Mouse (Mus musculus): ENCODE data around the gene Gm3448.

Gm3448 gene

DNA sequence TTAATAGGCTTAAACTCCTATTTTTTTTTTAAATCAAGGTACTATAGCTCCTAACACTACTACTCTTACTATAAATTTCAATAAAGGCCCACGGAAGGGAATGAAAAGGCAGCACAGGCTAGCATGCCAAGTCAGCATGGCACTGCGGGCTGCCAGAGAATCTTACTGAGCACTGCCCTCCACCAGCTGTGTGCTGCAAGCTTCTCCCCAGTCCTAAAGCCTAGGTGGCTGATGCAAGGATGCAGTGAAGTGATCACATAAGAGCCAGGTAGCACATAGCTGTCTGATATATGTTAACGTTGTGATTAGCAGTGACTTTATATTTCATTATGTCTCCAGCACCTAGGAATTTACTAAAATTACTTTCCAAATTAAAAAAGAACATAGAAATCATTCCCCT is 81.4 kb downstream of the Gm3448 start:
- no peak for DNase-seq (ENCODE audit: low spot score in 2 of 2)

- DNase-seq (ENCODE audit: low spot score in 2 of 2): no peak
Observed at GRCm38 (mm10) chr17:14958686-14959327, 82.5 kb downstream of the Gm3448 start.

- no peak for DNase-seq (ENCODE audit: low spot score in 2 of 2)
Observed at GRCm38 (mm10) chr17:14953452-14953851, 87.9 kb downstream of the Gm3448 start.

DNA sequence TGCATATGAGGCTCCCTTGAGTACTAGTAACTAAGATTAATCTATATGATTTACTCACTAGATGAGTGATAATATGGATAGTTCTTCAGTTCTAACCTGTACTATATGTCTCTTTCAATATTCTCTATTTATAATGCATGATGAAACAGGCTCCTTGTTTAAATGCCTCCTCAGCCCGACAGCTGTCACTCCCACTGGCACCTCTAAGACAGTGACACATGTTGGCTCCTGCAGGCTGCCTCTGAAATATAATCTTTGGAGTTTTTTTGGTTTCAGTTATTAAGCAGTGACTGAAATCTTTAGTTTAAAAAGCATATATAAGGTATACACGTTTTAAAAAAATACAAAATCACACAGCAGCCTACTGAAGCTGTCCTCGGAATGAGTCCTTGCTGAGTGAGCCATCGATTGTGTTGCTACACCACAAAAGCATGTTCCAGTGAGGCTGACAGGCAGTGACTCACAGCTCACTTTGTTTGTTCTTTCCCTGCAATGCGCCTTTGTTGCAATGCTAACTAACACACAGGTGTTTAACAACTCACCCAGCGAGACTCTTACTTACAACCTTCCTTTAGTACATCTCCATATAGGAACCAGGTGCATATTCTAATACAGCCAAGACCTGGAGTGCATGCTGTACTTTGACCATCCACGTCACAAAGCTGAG is 92.0 kb downstream of the Gm3448 start:
- DNase-seq (ENCODE audit: low spot score in 2 of 2): no peak

Data from left cerebral cortex, adult 9 months (tissue).